Mouse (Mus musculus): ENCODE measurements around the gene Lamb2.

Gene Lamb2

DNA sequence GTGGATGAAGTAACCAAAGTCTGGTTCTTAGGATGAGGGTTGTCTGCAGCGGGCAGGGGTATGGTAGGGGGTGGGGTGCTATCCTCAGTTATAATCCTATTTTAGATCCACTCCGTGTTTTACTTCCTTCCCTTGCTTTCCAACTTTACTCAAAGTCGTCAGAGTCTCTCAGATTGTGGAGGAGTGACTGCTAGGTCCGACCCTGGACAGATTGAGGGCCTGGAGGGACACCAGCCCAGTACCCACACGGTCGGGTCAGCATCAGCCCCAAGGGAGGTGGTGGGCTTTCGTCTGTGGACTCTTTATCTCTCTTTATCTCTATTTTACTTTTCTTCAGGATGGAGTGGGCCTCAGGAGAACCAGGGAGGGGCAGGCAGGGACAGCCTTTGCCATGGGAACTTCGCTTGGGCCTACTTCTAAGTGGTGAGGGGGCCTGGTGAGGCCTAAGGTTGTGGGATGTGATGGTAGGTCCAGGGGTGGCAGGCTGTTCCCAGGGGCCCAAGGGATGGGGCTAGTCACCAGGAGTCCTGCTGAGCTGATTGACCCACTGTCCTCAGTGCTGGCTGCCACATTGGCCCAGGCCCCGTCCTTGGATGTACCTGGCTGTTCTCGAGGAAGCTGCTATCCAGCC is at the start of gene Lamb2:
TSS of gene Lamb2 (plus strand) at position 16 of the 631 bp plus-strand sequence.
- no peak for DNase-seq (ENCODE audit: low spot score in 2 of 2)

DNA sequence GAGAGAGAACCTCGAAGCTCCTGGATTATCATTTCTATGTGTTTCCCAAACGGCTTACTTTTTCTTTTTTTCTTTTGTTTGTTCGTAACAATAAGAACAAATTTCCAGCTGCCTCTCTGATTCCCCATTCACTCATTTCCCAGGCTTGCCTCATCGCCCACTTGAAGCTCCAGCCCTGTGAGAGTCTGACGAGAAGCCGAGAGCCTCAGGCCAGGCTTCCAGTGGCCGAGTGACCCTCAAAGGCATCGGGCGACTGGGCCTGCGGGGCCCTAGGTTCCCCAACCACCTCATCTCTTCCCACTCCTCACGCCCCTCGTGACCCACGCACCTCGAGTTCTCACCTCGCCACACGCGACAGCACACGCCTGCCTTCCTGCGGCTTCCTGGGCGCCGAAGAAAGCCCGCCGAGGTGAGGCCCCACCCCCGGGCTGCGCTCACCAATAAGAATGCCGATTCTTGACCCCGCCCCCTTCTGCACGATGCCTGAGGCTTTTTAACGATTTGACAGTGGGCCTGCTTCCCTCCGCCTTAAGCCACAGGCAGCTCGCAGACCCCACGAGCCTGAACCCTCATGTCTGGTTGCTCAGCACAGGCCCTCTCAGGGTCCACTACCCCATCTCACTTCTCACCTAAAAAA is 48.0 kb upstream of the Lamb2 start:
- no peak for DNase-seq (ENCODE audit: low spot score in 2 of 2)

DNA sequence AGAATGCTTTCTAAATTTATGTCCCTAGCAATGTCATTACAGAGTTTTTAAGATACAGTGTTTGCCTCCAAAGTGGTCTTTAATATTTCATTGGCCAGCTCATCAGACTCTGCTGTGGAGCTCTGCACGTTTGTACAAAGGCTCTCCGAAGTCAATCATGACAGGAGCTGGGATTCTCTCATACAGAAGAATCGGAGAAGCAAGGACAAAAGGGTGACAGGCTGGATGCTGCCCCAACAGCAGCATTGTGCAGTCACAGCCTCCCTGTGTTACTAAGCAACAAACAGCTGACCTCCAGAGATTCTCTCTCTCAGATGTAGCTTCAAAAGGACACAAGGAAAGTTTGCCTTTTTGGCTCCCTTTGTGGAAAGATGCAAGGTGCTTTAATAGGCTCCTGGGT is 43.4 kb upstream of the Lamb2 start, which contains the start of gene BC048562:
TSS of gene BC048562 (plus strand) at position 301 of the 400 bp plus-strand sequence.
- DNase-seq (ENCODE audit: low spot score in 2 of 2) = no peak

- DNase-seq (ENCODE audit: low spot score in 2 of 2) = no peak
Observed at GRCm38 (mm10) chr9:108439176-108439575, 40.4 kb upstream of the Lamb2 start.

GRCm38 (mm10) chr9:108440485-108440884 is 39.1 kb upstream of the Lamb2 start:
- no peak for DNase-seq (ENCODE audit: low spot score in 2 of 2)

- no peak for DNase-seq (ENCODE audit: low spot score in 2 of 2)
Observed at GRCm38 (mm10) chr9:108441236-108441919, 38.2 kb upstream of the Lamb2 start.

- no peak for DNase-seq (ENCODE audit: low spot score in 2 of 2)
Observed at GRCm38 (mm10) chr9:108445125-108445524, 34.4 kb upstream of the Lamb2 start.

DNA sequence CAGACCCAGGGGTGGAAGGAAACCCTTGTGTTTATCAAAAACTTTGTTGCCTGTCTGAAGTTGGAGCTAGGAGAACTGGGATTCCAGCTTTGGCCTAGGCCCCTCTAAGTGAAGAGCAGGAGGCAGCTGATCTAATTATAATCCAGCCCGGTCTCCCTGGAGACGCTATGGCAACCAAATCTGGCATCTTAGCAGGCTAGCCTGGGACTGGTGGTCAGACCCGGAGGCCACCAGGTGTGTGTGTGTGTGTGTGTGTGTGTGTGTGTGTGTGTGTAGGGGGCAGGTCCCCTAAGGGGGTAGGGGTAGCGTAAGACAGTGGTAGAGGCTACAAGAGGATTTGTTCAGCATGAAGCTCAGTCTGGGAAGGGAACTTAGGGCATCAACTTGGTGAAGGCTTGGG is 29.7 kb upstream of the Lamb2 start:
- DNase-seq (ENCODE audit: low spot score in 2 of 2) = no peak

DNA sequence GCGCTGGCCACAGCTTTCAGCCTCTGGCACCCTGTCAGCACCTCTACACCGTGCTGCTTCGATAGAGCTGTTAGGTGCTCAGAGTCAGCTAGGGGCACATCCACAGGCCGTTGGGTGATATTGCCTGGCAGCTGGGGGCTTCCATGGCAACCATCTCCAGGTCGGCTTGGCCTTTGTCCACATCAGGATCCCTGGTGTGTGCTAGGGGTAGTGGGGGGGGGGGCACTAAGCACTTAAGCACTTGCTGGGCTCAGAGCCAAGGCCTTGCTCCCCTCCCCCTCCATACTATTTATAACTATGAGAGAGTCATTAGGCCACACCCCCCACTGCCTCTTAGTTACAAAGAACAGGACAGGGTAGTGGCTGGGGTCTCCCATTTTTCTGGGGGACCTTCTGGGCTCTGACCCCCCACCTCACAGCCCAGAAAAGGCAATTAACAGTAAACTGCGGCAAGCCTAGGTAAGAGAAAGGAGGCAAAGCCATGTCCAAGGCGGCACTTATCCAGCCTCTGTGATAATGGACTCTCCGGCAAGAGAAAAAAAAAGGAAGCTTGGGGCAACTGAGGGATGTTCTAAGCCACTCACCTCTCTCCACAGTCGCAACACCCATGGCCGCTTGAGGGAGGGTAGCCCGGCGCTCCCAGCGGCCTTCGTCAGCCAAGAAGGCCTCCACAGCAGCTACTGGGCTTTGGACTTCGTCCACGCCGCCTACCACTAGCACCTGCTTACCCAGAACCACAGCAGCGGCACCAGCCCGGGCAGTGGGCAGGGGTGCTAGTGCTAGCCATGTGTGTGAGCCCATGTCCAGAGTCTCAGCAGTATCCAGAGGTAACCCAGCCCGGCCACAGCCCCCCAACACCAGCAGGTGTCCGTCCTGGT is 29.0 kb upstream of the Lamb2 start:
- no peak for DNase-seq (ENCODE audit: low spot score in 2 of 2)

DNA sequence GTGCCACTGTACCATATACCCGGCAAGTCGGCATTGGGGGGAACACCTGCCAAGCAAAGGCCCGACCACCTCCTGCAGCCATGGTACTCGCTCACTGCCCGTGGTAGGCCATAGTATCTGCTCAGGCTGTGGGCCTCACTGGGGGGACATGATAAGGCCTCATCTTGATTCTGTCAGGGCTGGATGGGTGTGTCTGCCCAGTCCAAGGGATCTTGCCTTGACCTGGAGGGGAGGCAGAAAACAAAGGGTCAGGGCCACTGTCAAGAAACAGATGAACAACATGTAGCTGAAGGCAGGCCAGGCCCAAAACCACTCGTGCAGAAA is 28.4 kb upstream of the Lamb2 start:
- DNase-seq (ENCODE audit: low spot score in 2 of 2) = no peak

GRCm38 (mm10) chr9:108451519-108452160 is 27.9 kb upstream of the Lamb2 start:
- DNase-seq (ENCODE audit: low spot score in 2 of 2) = no peak

DNA sequence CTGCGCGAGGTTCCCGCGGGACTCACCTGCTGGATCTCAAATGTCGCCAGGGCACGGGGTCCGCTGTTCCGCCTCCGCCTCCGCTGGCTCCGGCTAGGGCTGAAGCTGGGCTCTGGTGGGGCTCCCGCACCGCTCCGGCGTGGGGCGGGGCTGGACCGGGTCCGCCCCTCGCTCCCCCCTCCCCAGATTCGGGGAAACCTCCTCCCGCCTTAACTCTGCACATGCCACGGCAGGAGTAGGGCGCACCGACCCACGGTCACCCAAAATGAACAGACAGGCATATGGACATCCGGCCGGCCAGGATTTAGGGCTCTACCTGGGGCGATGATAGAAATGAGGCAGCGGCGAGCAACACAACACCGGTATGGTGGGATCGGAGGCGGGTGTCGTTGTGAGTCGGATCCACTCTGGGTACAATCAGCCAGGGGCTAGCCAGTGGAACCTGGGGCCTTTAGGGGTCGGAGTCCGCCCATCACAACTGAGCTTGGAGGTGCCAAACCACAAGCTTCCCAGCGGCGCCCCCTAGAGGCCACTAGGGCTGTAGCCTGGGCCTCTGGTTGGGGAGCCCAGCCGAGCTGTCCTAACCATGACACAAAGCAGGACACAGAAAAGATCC is 27.1 kb upstream of the Lamb2 start:
- peak; percentile 70 to 80 for DNase-seq (ENCODE audit: low spot score in 2 of 2)

- no peak for DNase-seq (ENCODE audit: low spot score in 2 of 2)
Observed at GRCm38 (mm10) chr9:108452911-108453310, 26.6 kb upstream of the Lamb2 start.

DNA sequence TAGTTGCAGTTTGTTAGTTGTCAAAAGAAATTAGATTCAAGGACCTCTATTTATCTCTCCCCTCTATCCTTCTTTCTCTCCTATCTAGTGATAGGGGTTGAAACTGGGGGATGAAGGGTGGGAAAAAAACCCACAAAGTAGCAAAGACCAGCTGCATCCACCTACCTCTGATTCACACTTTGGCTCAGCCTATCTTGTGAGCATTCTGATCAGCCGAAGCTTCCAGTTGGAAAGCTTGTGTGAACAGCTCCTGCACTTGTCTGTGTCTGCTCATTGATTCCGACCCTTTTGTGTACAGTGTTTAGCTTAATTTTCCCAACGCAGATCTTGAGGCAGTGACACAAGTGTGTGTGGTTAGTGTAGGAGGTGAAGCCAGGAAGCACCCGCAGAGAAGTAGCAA is 26.1 kb upstream of the Lamb2 start:
- no peak for DNase-seq (ENCODE audit: low spot score in 2 of 2)

DNA sequence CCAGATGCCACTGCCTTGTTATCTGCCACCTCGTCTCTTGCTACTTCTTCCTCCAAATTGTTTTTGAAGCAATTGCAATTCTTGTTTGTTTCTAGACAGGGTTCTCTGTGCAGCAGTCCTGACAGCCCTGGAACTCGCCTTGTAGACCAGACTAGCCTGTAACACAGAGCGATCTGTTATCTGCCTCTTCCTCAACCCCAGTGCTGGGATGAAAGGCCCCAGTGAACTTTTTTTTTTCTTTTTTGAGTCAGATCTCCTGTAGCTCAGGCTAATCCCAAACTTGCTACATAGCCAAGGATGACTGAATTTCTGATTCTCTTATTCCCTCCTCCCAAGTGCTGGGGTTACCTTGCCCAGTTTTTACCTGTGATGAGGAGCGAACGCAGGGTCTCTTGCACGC is 25.1 kb upstream of the Lamb2 start:
- no peak for DNase-seq (ENCODE audit: low spot score in 2 of 2)

- no peak for DNase-seq (ENCODE audit: low spot score in 2 of 2)
Observed at GRCm38 (mm10) chr9:108455747-108456571, 23.6 kb upstream of the Lamb2 start.

- DNase-seq (ENCODE audit: low spot score in 2 of 2) = no peak
Observed at GRCm38 (mm10) chr9:108456953-108457352, 22.6 kb upstream of the Lamb2 start.

GRCm38 (mm10) chr9:108459939-108460318 is 19.6 kb upstream of the Lamb2 start:
- no peak for DNase-seq (ENCODE audit: low spot score in 2 of 2)

DNA sequence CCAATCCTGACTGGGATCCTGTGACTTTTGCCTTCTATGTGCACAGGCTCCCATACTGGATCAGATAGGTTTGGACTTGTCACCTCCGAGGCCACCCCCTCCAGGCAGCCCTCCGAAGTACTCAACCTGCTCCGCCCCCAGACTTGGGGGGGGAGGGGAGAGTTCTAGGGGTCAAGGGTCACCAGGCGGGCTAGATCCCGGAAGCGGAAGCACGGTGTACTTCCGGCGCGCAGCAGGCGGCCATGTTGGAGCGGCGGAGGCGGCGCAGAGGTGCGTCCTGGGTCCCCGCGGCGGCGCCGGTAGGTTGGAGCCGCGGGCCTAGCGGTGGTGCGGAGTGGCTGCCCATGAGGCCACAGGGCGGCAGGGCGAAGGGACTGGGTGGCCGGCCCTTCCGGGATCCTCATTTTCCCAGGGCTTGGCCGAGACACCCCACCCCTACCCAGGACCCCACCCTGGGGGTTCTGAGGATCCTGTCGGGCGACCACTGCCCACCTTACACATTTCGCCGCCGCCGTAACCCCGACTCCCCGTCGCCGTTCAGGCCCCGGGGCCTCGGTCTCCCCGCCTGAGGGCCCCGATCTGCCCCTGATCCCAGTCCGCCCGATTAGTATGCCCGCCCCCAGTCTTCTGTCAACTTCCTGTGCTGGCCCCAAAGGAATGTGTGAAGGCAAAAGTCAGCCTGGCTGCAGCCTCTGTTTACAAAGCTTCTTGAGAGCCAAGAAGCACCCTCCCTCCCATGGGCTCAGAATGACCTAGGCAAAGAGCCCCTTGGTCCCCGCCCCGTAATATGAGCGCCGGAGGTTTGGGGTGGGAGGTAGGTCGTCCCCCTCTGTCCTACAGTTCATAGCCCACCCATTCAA is 19.0 kb upstream of the Lamb2 start, which contains the start of gene Ccdc71:
TSS of gene Ccdc71 (plus strand) at position 209 of the 860 bp plus-strand sequence.
- peak; percentile 80 to 83 for DNase-seq (ENCODE audit: low spot score in 2 of 2)

Measured in frontal cortex, postnatal 14 days (tissue).